Mouse (Mus musculus): ENCODE measurements around the gene Ndrg3.
"Not testable (repeated sequence)": the region's sequence is repeated elsewhere in the genome, so short reads cannot be mapped to it uniquely, and the experiment has no call there.

The Ndrg3 gene

DNA sequence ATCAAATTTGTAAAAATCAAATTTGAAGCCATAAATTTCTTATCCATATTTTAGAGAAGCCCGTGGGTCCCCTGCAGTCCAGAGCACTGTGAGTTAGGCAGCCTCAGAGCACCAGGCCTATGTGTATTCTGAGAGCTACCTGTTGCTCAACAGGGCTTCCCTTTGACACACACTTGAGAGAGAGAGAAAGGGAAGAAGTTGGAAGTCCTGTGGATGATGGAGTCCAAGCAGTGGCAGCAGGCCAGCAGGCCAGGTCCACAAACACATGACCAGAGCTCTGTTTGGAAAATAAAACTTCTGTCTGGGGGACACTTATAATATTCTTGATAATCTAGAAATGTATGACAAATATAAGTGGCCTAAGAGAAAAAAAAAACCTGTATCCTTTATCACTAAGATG lies 58.4 kb downstream of the Ndrg3 start:
- DNase-seq, result no peak

- no peak for DNase-seq
These were observed 60.4 kb downstream of the Ndrg3 start for GRCm38 (mm10) chr2:156931421-156931820.

GRCm38 (mm10) chr2:156930549-156930948 lies 61.3 kb downstream of the Ndrg3 start:
- DNase-seq, result no peak

DNA sequence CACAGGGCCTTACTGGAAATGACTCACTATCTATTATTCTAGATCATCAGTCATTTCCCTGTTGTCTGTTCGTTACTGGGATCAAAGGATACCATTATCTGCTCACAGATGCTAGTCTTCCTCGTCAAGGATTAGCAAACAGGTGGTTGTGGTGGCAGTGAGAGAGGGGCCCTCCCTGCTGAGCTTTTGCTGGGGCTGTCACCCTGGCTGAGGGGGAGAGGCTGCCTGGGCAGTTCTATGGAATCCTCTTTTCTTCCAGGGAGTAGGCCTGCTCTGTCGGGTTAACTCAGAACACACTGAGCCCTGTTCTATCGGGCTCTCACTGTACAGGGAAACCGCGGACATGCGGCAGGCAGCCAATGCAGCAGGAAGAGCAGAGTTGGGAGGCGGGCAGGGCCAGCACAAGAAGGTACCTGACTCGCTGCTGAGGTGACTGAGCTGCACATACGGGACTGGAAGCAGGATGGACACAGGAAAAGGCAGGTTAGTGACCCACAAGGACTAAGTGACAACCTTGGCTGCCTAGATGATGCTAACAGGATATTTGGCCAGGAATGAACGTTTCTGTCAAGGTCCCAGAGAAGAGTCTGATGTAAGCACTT lies 62.2 kb downstream of the Ndrg3 start:
- no peak for DNase-seq

DNA sequence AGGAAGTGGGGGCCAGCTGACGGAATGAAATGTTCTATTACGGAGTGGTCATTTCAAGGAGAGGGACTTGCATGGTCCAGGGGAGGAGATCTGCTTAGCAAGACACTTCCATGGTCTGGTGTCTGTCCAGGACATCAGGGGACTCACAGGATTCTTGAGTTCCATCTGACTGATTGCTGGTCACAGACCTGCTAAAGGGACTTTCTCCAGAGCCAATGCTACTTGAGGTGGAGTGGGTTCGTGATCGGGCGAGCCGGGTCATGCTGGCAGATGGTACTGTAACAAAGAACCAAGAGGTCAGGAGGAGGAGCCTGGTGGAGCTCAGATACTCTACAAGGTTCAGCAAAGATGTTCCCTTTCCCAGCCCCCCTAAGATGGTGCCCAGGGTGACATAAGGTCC lies 63.2 kb downstream of the Ndrg3 start:
- no peak for DNase-seq

- no peak for DNase-seq
These were observed 64.2 kb downstream of the Ndrg3 start for GRCm38 (mm10) chr2:156927663-156928062.

DNA sequence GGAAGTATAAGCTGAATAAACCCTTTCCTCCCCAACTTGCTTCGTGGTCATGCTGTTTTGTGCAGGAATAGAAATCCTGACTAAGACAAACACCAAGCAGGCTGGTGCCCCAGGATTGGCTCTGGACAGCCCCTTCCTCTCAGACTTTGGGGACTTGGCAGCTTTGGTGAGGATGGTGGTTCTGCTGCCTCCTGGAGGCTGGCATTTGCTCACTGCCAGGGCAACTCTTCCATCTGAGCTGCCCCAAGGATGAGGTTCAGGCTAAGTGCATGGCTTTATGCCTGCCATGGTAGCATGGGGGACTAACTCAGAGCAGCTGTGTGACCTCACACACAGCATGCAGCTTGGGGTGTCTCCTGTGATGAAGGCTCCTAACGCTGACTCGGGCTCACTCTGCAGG lies 66.2 kb downstream of the Ndrg3 start:
- DNase-seq, result not testable (repeated sequence)

DNA sequence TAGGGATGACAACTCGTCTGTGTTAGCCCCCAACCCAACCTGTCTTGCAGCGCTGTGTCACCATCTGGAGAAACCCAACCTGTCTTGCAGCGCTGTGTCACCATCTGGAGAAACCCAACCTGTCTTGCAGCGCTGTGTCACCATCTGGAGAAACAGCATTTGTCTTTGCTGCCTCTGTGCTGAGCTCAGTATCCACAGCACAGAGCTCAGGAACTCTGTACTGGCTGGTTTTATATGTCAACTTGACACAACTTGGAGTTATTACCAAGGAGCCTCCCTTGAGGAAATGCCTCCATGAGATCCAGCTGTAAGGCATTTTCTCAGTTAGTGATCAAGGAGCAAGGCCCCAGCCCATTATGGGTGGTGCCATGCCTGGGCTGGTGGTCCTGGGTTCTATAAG lies 66.8 kb downstream of the Ndrg3 start:
- not testable (repeated sequence) for DNase-seq

- DNase-seq, result no peak
These were observed 67.5 kb downstream of the Ndrg3 start for GRCm38 (mm10) chr2:156924210-156924898.

DNA sequence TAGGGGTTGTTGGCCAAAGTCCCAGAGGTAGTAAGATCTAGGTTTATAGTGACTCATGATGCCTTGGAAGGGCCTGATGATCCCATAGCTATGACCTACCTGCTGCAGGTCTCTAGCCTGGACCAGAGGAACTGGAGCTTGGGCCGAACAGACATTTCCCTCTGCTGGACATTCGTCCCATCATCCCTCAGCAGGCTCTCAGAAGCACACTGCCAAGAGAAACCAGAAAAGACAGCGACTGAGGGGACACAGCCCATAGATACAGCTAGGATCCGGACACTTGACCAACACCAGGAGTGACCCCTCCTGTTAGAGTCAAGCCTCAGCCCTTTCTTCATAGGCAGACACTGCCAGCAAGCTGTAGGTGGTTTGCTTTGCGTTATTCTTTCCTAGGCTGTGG lies 68.8 kb downstream of the Ndrg3 start:
- no peak for DNase-seq

DNA sequence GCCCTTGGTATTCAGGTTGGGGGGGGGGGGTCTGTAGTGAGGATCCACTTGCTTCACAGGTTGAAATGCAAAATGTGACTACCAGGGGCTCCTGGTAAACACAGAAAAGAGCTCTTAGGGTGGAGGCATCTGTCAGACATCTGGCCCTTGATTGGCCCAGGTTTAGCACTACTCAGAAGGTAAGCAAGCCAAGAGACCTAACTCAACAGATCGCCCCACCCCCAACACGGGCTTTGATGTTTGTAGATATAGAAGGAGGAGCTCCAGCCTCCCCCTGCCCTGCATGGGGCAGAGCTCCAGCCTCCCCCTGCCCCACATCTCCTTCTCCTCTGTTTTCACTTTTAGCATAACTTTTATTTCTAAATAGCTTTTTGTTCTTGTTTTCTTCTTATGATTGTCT lies 72.1 kb downstream of the Ndrg3 start:
- no peak for DNase-seq

GRCm38 (mm10) chr2:156919191-156919590 lies 72.7 kb downstream of the Ndrg3 start:
- DNase-seq, result not testable (repeated sequence)

- no peak for DNase-seq
These were observed 73.3 kb downstream of the Ndrg3 start for GRCm38 (mm10) chr2:156918562-156918961.

DNA sequence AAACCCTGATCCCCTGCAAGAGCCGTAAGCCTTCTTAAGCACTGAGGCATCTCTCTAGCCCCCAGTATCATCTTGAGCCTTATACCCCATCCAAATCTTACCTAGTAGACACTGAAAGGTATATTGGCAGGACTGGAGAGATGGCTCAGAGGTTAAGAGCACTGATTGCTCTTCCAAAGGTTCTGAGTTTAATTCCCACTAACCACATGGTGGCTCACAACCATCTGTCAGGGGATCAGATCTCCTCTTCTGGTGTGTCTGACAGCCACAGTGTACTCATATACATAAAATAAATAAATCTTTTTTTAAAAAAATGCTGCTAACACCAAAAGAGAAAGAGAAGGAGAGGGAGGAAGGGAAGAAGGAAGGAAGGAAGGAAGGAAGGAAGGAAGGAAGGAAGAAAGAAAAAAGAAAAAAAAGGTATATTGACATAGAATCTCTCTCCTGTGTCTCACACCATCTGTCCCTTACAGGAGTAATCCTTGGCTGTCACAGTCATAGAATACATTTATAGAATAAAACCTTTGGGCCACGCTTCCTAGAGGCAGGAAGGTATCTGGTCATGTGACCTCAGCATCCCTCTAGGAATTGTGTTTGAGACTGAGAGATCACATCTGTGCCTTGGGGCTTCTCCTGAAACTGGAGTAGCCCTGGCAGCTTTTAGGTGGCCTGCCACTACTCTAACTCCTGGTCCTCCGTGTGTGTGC lies 75.3 kb downstream of the Ndrg3 start:
- no peak for DNase-seq

GRCm38 (mm10) chr2:156915559-156915958 lies 76.3 kb downstream of the Ndrg3 start:
- no peak for DNase-seq

- no peak for DNase-seq
These were observed 78.7 kb downstream of the Ndrg3 start for GRCm38 (mm10) chr2:156913191-156913590.

DNA sequence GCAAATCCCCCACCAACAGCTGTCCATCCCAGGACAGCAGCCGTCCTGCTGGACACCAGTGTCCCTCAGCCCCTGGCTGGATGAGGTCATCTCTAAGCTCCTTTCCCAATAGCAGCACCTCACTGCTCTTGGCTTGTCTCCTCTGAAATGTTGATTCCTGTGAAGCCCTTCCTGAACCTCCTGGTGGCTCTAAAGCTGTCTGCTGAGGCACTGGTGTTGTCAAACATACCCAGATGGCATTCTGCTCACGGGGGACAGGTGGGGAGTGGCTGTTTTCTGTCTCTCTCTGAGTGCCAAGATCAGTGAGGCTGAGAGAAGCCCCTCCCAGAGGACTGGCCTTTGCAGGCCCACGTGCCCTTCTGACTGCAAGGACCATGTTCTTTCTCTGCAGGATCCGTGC lies 85.9 kb downstream of the Ndrg3 start:
- peak; percentile 93 for DNase-seq

DNA sequence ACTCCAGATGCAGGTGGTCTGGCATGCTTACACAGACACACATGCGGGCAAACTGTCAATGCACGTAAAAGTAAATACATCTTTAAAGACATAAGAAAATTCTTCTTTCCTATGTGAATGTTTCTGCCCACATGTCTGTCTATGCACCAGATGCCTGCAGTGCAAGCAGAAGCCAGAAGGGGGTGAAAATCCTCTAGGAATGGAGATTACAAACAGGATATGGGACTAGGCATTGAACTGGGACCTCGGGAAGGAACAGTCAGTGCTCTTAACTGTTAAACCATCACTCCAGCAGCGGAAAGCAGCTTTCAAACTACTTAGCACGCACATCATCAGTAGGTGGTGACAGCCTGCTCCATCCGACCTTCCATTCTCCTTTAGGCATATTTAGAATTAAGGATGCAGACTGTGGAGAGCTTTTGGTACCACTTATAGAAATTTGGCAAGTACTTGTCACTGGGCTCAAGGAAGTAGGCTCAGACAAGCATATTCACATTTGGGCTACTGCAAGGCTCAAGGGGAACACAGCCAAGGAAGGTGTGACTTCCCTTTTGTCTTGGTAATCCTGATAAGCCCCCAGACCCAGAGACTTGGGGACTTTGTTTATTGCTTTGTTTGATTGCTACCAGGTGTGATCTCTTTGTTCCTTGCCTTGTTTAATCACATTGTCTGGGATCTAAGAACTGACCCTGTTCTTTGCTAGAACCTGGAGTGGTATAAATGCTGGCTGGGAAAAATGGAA lies 86.7 kb downstream of the Ndrg3 start:
- DNase-seq, result peak; percentile 82

DNA sequence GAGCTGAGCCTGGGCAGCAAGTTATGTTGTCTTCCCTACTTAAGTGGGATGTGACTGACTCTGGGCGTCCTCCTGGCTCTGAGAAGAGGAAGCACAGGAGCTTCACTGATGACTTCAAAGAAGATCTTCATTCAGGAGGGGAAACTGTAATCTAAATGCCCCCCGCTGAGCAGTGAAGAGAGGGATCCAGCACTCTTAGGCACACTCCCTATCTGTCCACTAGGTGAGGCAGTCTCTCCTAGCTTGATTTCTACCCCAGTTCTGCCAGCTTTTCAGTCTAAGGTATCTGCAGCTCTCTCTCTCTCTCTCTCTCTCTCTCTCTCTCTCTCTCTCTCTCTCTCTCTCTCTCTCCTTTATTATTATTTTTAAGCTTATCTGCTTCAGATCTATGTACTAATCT lies 88.5 kb downstream of the Ndrg3 start:
- DNase-seq, result no peak

- not testable (repeated sequence) for DNase-seq
These were observed 89.4 kb downstream of the Ndrg3 start for GRCm38 (mm10) chr2:156902411-156902810.

DNA sequence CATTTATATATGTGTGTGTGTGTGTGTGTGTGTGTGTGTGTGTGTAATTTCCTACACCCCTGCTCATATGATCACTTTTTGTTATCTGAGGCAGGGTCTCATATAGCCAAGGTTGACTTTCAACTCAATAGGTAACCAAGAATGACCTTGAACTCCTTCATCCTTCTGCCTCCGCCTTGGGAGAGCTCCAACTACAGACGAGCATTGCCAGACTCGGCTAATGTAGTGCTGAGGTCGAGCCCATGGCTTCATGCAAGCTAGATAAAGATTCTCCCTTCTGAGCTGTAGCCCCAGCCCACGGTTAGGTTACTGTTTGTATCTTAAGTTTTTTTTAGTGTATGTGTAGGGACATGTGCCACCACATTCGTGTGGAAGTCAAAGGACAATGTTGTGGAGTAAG lies 90.0 kb downstream of the Ndrg3 start:
- no peak for DNase-seq

GRCm38 (mm10) chr2:156901344-156901743 lies 90.5 kb downstream of the Ndrg3 start:
- no peak for DNase-seq

GRCm38 (mm10) chr2:156899184-156899583 lies 92.7 kb downstream of the Ndrg3 start:
- no peak for DNase-seq

- no peak for DNase-seq
These were observed 93.5 kb downstream of the Ndrg3 start for GRCm38 (mm10) chr2:156898374-156898773.
